Mouse (Mus musculus) adrenal gland (tissue): Measurements from ENCODE around the gene Nradd.

Source experiments
- intact Hi-C: fragments of 180-260 bp; cut with DNase I; formaldehyde crosslinking; loops from one replicate; pipeline ENCODE4 v1.15.1; 2025
- microRNA-seq, 2 experiments: library from miRNA; unstranded; fragments of <30 nt; microRNA quantifications; one replicate each; pipeline ENCODE4; 2019

The Nradd gene

DNA sequence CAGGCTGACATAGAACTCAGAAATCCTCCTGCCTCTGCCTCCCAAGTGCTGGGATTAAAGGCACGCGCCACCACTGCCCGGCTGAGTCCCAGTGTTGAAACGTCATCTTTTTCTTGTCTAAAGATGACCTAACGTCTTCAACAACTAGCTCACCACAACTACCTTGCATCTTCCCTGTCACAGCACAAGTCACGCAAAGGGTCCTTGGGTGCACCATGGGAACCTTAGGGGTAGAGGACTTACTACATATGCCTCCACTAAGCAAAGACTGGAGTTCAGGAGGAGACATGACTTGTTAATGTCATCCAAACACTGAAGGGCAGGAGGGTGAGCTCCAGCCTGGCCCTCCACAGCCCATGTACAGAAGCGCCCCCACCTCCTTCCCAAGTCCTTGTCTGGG is 3.6 kb downstream of the Nradd start:
- intact Hi-C loops, result no loop called here

DNA sequence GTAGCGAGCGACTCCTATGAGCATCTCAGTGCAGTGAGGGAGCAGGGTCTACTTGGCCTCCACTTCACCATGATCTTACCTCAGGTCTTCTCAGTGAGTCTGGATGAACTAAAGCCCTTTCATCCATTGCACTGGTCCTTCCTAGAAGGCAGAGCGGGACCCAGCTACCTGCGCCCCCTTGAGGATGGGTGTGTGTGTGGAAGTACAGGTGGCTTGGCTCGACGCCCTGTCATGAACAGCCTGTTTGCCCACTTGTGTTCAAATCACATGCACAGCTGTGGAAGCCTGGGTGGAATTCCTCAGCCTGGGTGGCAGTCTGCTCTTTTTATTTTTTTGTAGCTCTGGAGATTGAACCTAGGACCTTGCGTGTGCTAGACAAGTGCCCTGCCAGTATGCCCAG is 4.1 kb downstream of the Nradd start:
- intact Hi-C loops, result no loop called here

DNA sequence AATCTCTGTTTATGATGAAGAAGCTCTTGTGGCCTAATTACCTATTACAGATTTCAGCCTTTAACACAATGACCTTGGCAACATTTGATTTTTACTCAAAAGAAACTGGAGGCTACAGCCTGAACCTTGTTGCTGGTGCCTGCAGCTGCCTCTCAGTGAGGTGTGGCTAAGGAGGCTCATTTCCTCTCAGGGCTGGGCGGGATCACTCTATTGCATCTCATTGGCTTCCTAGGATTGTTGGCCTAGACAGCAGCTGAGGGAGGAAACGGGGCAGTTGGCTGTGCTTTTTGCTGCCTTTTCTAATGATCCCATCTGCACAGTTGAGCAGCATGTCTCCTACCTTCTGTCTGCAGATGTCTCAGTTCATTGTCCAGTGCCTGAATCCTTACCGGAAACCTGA is 7.2 kb downstream of the Nradd start:
- intact Hi-C loops, result no loop called here

DNA sequence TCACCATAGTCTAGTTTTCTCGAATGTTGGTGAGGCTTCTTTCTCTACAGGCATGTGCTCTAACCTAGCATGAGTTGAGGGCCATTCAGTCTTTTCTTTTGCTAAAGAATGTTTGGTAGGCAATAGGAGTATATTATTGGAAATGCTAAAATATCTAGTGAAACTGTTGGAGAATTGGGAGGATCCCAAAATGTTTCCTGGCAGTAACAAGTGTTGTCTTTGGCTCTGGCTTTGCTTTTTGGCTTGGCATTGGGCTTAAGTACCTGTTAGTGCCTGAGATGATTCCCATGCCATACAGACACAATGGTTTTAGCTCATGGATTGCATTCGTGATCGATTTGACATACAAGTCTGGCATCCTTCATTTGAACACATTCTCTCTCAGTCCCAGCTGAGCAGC is 12.8 kb downstream of the Nradd start:
- intact Hi-C loops, result no loop called here

DNA sequence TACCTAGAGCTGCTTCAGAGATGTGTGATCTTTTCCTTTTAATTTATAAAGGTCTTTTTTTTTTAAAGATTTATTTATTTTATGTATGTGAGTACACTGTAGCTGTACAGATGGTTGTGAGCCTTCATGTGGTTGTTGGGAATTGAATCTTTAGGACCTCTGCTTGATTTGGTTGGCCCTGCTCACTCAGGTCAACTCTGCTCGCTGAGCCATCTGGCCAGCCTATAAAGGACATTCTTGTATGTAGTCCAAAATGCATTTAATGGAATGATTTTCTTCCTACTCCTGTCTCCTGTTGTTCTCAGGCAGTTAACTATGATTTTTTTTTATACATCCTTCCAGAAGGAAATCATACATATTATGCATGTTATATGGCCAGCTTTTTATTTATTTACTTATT is 40.7 kb downstream of the Nradd start:
- intact Hi-C loops, result no loop called here

DNA sequence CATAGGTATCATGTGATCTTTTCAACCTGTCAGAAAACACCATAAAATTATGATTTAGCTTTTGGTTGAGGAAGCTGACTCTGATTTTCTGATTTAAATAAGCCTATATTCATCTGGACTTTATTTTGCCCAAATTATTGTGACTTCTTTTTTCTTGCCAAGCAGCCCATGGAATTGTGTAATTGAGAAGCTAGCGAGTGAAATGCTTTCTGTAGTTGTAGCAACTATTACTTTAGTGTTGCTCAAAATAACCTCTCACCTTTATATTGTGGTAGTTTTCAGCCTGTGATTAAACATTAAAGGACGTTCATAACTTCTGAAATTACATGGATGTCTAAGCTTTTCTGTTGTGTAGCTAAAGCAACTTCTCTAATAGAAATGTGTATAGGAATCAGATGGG is 42.1 kb downstream of the Nradd start:
- intact Hi-C loops, result no loop called here

Small RNA genes within 50 kb of the gene (microRNA-seq; reads per million reads assigned to microRNA genes)
- gene Mir8107, result 0 to 0.49 reads per million in 2 experiments
